Mouse (Mus musculus): ENCODE data around the gene Rtp2.
"Not testable (repeated sequence)": the region's sequence is repeated elsewhere in the genome, so short reads cannot be mapped to it uniquely, and the experiment has no call there.

The Rtp2 gene

DNA sequence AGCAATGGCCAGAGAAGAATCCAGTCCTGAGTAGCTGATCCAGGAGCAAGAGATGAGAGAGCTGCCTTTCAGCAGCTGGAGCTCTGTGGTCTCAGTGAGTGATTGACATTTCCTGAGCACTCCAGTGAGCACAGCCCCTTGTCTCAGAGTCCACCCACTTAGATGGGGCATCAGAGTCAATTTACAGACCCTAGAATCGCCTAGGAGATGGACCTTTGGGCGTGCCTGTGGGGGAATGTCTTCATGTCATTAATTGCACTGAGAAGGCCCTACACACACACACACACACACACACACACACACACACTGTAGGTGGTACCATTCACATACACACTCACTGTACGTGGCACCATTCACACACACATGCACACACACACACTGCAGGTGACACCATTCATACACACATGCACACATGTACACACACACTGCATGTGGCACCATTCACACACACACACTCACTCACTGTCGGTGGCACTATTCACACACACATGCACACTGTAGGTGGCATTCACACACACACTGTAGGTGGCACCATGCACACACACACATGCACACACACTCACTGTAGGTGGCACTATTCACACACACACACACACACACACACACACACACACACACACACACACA lies 20.0 kb upstream of the Rtp2 start:
- no peak for DNase-seq (ENCODE audit: low read depth, low spot score)

DNA sequence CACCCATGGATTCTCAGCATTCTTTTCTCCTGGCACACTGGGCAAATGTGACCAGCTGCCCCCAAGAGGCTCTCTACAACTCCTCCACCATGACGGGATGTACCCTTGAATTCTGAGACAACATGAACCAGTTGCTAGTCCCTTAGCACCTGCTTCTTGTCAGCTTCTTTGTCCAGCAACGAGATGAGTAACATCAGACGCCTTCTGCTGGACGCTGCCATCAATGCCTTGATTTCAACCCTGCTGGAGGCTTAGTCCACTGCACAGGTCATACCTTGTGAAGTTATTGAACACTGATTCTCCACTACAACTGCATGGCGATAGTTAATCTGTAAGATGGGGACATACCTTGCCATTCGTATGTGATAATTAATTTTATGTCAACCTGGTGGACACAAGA lies 15.5 kb upstream of the Rtp2 start:
- DNase-seq (ENCODE audit: low read depth, low spot score) = no peak

DNA sequence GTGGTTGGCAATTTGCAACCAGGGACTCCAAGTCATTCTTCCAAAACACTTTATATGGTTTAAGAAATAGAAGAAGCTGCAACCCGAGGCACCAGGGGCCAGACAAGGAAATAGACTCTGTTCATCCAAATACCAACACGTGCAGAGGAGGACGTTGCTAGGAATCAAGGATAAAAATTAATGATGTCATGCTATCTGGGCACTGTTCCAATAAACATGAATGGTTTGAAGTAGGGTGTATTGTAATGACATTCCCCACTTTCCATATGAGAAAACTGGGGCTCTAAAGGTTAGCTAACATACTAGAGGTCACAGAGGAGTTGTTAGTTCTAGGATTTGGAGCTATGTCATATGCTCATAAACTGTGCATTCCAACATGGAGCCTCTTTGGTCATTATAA lies 12.6 kb upstream of the Rtp2 start:
- DNase-seq (ENCODE audit: low read depth, low spot score) = no peak

DNA sequence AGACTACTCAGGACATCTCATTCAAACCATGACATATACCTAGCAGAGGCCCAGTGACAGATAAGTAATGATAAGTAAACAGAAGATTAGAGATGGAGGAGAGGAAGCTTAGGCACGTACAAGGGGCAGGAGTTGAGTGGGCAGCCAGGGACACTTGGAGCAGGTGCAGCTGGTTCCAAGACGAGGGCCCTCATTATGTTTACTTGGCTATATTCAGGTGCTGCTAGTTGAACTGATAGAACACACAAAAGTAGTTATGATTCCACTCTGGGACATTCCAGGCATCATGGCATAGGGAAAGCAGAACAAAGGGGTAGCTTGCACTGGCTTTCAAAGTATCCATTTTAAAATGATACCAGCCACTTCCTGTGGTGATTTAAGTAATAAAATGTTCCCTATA lies 2.2 kb upstream of the Rtp2 start:
- no peak for DNase-seq (ENCODE audit: low read depth, low spot score)

DNA sequence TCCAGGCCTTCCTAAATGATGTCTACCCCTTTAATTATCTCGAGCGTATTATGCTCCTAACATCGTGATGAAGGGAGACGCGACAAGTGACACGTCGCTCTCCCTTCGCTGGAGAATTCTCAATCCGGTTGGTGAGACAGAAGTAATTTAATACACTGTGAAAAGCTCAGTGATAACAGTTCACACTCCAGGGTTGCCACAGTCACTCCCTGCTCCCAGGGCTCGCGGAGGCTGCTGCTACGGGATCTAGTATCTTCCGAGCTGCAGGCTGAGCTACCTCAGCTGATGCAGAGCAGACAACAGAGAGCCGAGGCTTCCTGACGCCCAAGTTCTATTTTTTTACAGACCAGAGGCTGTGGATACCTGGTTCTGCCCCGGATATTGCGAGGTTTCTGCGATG lies 919 bp downstream of the Rtp2 start:
- DNase-seq (ENCODE audit: low read depth, low spot score) = no peak

DNA sequence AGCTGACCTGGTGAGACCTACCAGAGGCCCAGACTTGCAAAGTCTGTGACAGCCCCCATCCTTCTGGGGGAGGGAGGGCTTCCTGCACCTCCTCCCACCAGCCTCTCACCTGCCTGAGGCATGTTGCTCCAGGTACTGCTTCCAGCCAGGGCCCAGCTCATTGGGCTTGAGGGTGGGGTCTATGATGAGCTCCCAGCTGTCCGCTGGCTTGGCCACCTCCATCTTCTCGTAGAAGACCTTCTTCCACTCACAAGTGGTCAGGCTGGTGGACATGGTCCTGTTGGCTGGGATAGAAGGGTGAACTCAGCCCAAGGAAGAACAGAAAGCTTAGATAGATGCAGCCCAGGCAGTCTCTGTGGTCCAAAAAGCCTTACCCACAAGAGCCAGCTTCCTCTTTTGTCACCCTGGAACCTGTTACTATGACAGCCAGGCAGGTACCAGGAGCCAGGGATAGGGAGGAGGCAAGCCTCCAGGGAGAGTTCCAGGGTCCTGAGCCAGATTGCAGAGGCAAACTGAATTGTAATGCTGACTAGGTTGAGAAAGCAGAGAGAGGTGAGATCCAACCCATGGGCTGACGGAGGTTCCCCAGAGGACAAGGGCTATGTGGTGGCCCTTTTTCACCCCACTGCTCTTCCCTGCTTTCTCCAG lies 1.6 kb downstream of the Rtp2 start:
- no peak for DNase-seq (ENCODE audit: low read depth, low spot score)

DNA sequence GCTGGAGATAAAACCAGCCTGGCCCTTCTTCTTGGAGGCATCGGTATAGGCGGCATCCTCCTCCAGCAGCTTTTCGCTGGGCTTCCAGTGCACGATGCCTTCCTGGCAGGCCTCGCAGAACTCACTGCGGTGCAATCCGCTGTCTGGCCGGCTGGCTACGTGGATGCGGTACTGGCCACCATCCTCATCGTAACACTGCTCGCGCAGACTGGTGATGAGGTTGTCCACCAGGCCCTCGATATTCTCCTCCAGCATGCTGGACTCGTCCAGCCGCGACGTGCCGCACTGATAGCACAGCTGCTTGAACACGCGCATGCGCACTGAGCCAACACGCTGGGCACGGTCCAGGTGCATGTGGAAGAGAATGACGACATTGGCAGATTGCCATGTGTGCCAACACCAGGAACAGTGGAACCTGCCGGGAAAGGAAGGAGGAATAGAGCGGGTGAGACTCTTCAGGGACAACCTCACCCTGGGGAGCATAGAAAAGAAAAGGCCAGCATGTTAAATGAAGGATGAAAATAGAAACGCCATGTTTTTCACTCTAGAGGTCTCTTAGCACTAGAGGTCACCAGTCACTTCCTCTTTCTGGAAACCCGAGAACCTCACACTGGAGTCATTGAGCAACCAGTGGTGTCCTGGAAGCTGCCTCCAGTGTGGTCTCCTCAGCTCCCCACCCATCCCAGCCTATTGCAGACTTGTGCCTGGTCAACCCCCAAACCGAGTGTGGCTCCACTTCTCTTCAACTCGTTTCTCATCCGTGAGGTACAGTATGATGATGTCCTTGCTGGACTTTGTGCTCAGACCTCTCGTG lies 4.7 kb downstream of the Rtp2 start:
- no peak for DNase-seq (ENCODE audit: low read depth, low spot score)

DNA sequence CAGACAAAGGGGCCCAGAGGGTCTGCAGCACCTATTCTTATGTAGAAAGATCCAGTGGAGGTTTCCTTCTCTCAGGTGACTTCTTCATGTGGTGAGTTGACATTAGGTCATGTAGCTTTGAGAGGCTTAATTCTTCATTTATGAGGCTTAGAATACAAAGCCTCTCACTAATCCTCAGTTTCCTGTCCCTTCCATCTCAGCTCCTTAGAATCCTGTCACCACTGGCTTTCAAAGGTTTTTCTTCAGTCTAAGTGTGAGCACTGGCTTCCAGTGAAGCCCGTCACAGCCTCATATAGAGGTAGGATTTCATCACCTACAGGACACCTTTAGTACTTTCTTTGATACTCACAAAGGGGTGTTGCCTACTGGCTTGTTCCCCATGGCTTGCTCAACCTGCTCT lies 9.3 kb downstream of the Rtp2 start:
- DNase-seq (ENCODE audit: low read depth, low spot score) = no peak

DNA sequence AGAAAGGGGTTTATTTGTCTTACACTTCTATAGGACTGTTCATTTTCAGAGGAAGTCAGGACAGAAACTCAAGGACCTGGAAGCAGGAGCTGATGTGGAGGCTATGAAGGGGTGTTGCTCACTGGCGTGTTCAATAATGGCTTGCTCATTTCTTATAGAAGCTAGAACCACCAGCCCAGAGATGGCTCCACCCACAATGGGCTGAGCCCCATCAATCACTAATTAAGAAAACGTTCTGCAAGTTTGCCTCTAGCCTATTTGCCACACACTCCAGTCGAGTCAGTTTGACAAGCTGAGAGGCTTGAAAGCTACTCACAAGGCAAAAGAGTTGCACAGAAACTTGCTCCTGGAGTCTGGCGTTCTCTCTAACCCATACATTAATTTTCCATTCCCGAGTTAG lies 10.5 kb downstream of the Rtp2 start:
- DNase-seq (ENCODE audit: low read depth, low spot score) = no peak

DNA sequence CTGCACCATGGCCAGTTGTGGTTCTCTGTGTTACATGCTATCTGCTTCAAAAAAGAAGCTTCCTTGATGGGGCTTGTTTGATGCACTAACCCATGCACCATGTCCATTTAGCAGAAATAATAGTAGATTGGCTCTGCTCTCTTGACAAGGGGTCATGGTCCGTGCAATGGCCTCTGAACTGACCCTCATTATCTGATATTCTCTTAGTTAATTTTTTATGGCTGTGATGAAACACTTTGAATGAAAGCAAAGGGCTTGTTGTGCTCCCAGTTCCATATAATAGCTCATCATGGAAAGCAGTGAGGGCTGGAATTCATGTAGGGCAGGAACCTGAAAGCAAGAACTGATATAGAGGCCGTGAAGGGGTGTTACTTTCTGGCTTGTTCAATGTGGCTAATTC lies 12.8 kb downstream of the Rtp2 start:
- DNase-seq (ENCODE audit: low read depth, low spot score) = no peak

DNA sequence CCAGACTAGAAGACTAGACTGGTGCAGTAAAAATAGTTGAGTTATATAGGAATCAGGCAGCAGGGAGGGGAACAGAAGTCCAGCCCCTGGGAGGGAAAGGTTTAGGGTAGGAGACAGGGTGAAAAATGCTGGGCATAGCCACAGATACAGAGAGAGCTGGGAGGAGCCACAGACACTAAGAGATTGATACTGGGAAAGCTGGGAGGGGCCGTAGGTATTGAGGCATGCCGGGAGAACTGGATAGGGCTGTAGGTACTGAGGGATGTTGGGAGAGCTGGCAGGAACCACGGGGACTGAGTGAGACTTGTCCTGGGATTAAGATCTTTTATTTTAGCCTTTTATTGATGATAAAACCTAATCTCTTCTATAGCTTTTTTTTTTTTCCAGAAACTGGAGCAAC lies 18.8 kb downstream of the Rtp2 start:
- DNase-seq (ENCODE audit: low read depth, low spot score) = no peak

DNA sequence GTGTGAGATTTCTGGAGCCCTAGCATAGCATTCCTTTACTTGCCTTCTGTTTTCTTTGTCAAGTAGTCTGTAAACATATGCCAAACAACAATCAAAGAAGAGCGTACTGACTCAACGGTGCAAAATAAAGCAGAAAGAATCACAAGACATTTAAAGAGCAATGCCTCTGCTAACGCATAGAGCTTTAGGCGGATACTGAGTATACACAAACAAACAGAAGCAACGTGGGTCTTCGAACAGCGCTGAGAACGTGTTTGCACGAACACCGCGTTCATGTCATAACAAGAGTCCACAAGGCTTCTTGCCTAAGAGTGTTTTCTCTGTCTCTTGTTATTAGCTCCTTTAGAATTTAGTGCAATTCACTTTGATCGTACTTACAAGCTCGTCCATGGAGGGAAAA lies 19.5 kb downstream of the Rtp2 start:
- DNase-seq (ENCODE audit: low read depth, low spot score) = no peak

DNA sequence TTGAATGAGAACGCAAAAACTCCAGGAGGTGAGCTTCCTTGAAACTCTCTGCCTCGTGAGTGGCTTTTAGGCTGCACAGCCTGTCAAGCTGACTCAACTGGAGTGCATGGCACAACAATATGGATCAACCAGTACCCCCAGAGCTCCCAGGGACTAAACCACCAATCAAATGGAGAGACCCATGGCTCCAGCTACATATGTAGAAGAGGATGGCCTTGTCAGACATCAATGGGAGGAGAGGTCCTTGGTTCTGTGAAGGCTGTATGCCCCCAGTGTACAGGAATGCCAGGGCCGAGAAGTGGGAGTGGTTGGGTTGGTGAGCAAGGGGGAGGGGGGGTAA lies 23.2 kb downstream of the Rtp2 start:
- not testable (repeated sequence) for DNase-seq (ENCODE audit: low read depth, low spot score)

DNA sequence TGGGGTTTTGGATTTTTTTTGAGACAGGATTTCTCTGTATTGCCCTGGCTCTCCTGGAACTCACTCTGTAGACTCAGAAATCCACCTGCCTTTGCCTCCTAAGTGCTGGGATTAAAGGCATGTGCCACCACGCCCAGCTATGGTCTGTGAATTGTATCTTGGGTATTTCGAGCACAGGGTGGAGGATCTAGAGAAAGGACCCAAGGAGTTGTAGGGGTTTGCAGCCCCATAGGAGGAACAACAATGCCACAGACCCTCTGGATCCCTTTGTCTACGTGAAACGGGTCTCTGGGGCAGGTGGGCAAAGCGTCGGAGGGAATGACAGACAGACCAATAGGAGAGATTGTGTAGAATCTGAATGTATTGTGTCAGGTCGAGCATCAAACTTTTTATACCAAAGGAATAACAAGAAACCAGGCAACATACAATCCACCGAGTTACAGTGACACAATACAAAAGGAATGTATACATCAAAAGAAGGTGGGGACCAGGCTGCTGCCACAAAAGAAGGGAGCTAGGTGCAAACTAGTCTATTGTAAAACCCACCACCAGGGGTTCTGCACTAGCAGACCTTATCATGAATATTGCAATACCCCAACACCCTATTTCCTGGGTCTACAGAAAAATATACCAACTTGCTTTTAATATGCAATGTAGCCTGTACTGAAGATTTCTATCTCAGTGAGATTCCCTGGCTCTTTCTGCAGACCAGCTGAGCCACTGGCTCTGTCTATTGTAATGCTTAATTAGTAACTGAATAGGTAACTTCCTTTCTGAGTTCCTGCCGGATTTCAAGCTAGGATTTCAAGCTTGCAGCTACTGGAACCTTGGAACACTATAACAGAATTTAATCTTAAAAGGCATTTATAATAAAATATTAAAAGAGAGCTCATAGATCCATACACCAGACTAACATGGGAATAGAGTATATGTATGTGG lies 23.8 kb downstream of the Rtp2 start:
- DNase-seq (ENCODE audit: low read depth, low spot score) = not testable (repeated sequence)

DNA sequence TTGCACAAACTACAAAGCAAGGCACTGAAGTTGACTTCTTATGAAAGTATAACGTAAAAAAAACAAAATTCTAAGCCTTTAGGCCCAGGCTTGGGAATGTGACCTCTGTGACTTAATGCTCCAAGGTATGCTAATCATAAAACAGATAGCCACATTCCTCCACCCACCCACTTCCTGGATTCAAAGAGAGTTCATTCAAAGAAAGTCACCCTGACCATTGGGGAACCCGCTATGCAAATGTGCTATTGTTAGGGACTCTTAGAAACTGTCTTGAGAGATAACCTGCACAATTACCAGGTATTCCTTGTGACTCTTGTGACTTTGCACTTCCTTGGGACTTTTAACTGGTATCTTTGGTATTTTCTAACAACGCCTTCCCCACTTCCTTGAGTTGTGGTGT lies 25.6 kb downstream of the Rtp2 start:
- DNase-seq (ENCODE audit: low read depth, low spot score) = not testable (repeated sequence)

DNA sequence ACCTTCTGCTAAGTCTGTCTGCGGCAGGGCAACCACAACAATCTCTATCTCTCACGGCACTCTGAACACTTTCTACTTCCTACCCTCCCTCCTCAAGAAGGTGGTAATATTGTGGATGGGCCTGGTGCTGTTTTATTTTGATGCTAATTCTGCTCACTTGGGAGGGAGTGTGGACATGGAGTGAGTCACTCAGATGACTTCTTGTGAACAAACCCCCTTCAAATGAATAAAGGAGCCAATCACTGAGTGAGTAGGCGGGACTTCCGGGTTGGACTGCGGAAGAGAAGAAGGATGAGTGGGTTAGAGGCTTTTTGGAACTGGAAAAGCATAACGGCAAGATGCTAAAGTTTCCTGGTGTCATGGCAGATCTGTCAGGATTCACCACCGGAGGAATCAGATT lies 30.8 kb downstream of the Rtp2 start:
- DNase-seq (ENCODE audit: low read depth, low spot score) = no peak

DNA sequence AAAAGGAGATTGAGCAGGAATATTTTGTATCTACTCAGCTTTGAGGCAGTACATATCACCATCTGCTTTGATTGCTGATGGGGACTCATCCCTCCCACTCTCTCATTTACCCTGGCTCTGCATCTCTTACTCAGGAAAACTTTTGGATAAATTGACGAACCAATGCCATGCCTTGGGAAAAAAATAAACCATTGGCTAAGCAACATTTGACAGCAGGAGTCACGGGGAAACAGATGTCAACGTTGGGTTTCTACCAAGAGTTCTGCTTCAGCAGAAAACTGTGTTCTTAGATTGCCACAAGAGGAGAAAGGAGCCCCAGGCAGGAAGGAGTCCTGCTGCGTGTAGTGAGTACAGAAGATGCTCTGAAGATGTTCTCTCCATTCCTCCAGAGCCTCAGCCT lies 32.1 kb downstream of the Rtp2 start:
- DNase-seq (ENCODE audit: low read depth, low spot score) = no peak

DNA sequence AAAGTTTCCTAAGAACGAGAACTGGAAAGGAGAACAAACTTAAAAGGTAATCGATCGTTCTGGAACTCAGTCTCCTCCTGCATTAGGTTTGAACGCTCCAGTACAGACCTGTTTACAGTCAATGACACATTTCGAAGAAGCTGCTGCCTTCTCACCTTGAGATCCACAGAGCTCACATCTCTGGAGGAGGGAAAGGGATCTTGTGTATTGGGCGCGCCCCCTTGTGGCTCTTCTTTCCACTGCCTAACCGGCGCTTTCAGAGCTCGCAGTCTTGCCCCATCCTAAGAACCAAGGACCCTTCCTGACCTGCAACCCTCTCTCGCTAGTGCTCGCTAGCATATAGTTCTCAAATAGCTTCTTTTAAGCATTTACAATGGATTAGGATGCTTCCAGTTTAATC lies 33.4 kb downstream of the Rtp2 start:
- peak; percentile 83 for DNase-seq (ENCODE audit: low read depth, low spot score)

DNA sequence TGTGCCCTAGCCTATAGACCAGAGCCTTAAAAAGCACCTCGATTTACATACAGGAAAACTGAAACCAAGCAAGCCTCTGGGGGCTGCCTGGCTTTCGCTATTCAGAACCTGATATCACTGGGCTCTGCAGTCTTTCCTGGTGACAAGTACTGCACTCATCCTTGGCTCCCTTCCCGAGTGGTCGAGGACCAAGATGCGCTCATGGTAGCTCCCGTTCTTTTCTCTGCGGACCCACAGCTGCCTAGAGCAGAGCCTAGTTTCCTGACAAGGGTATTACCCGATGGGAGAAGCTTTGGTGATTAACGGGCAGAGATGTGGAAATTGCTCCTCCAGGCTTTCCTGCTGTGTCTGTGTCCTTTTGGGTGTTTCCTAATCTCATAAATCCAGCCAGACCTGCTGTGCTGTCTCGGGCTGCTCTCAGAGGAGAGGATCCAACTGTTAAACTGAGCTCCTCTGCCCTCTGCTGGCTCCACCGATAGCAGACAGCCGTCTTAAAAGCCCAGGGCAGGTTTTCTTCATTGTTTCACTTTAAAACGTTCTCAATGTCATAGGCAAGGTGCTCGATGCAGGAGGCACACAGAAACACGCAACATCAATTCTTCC lies 34.1 kb downstream of the Rtp2 start:
- DNase-seq (ENCODE audit: low read depth, low spot score) = peak; percentile 85

DNA sequence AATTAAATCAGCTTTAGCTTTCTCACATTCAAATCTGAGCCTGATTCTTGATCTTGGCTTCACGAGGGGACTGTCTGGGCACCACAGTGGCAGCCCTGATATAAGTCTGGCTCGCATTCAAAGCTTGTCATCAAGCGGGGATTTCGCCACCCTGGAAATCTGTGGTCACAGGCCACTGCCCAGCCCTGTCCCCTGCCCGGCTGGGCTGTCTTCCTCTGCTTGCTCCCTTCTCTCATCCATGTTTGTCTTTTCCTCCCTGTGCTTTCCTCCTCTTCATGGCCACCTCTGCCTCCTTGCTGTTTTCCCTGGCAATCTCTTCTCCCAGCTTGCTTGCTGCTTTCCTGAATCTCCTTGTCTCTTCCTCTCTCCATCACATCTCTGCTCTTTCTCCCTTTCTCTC lies 34.7 kb downstream of the Rtp2 start:
- DNase-seq (ENCODE audit: low read depth, low spot score) = no peak

DNA sequence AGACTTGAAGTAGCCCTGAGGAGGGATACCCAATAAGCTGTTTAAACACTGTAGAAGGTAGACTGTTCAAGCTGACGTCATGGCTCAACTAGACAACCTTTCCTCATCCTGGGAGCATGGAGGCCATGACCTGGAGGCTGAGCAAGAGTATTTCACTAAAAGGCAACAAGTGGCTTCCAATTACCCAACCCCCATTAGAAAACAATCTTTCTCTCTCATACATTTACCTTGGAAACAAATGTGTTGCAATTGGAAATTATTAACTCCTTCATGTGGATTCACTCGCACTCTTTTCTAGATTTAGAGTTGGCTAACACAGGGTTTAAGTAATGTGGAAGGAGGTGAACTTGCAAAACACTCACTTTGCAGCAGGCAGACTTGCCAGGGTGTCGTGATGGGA lies 37.1 kb downstream of the Rtp2 start:
- DNase-seq (ENCODE audit: low read depth, low spot score) = no peak

DNA sequence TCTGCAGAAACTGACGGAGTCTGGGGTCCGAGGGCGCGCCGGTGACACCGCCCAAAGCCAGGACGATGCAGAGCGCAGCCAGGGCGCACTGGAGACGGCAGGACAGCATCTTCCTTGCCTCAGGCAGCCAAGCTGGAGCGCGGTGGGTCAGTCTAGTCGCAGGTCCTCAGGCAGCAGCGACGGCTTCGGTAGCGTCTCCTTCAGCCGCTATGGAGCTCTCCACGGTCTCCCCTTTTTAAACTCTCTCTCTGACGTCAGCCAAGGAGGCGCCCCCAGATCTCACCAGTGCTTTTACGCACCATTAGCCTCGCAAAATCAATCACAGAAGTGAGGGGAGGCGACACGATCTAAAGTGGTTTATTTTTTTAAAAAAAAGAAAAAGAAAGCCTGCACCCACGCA lies 41.6 kb downstream of the Rtp2 start, which contains the start of gene Sst:
Gene Sst, minus strand, starts transcription at position 323 of the 400 bp plus-strand sequence.
- DNase-seq (ENCODE audit: low read depth, low spot score) = no peak

All from mesoderm, embryonic 11.5 days (tissue).